Mouse (Mus musculus) c-Kit-negative CD71-positive TER-119-positive erythroid progenitor cells, embryonic 14.5 days (primary cell): ENCODE data around the gene Unkl.
"Not testable (repeated sequence)": the region's sequence is repeated elsewhere in the genome, so short reads cannot be mapped to it uniquely, and the experiment has no call there.

ENCODE experiments used
- DNase-seq: peaks from one replicate; pipeline ENCODE4 v3.0.0-alpha.2; 2013; ENCODE audit warnings: low read depth, low spot score

Gene Unkl

GRCm38 (mm10) chr17:25219492-25220295, 31.5 kb downstream of the Unkl start:
- DNase-seq: no peak

- DNase-seq: no peak
Observed at GRCm38 (mm10) chr17:25220746-25221145, 32.5 kb downstream of the Unkl start.

- DNase-seq: no peak
Observed at GRCm38 (mm10) chr17:25221821-25222503, 33.8 kb downstream of the Unkl start.

- not testable (repeated sequence) for DNase-seq
Observed at GRCm38 (mm10) chr17:25222504-25222940, 34.3 kb downstream of the Unkl start.

- peak; percentile 71 for DNase-seq
Observed at GRCm38 (mm10) chr17:25222951-25223601, 34.9 kb downstream of the Unkl start.

GRCm38 (mm10) chr17:25224586-25225222, 36.5 kb downstream of the Unkl start:
- no peak for DNase-seq

GRCm38 (mm10) chr17:25225659-25226058, 37.5 kb downstream of the Unkl start:
- peak; percentile 69 for DNase-seq

GRCm38 (mm10) chr17:25227991-25228390, 39.8 kb downstream of the Unkl start:
- DNase-seq: no peak

- not testable (repeated sequence) for DNase-seq
Observed at GRCm38 (mm10) chr17:25230014-25230655, 41.9 kb downstream of the Unkl start.

GRCm38 (mm10) chr17:25230700-25231099, 42.5 kb downstream of the Unkl start:
- DNase-seq: no peak

- DNase-seq: not testable (repeated sequence)
Observed at GRCm38 (mm10) chr17:25231621-25232020, 43.4 kb downstream of the Unkl start.

GRCm38 (mm10) chr17:25235635-25236034, 47.4 kb downstream of the Unkl start:
- DNase-seq: no peak

- no peak for DNase-seq
Observed at GRCm38 (mm10) chr17:25239695-25240636, 51.8 kb downstream of the Unkl start, which contains the start of the genes Gnptg and Tsr3. Gene Gnptg (minus strand): TSS chr17:25240124. Gene Tsr3 (plus strand): TSS chr17:25240170.

- no peak for DNase-seq
Observed at GRCm38 (mm10) chr17:25243131-25243780, 55.1 kb downstream of the Unkl start.

GRCm38 (mm10) chr17:25244239-25244638, 56.0 kb downstream of the Unkl start:
- DNase-seq: no peak

GRCm38 (mm10) chr17:25248033-25248750, 60.0 kb downstream of the Unkl start:
- no peak for DNase-seq

GRCm38 (mm10) chr17:25250181-25250835, 62.1 kb downstream of the Unkl start:
- no peak for DNase-seq

GRCm38 (mm10) chr17:25252643-25253042, 64.4 kb downstream of the Unkl start:
- DNase-seq: no peak
